Mouse (Mus musculus) hindbrain, embryonic 13.5 days (tissue): ENCODE data around the gene Plekhg6. TPM values are rescaled to one million over a fixed set of nuclear protein-coding genes. Genes with fewer than 3 reads are reported as not detected.

Source experiments
- ATAC-seq: fragments of 200-750 bp; cut with Nextera tagmentation; 2 replicates; pipeline ENCODE4 v1.8.0; 2017; ENCODE audit warnings: moderate TSS enrichment; ENCODE audit not compliant: low FRiP score
- H3K27ac ChIP-seq: fragments of 300-500 bp; sonication (generic); 2 replicates; pipeline ENCODE4 v1.5.1; 2015; ENCODE audit warnings: inconsistent platforms, mild to moderate bottlenecking, moderate library complexity
- H3K27me3 ChIP-seq: fragments of 300-500 bp; sonication (generic); 2 replicates; pipeline ENCODE4 v1.6.1; 2015; ENCODE audit warnings: mild to moderate bottlenecking, inconsistent platforms
- H3K36me3 ChIP-seq: fragments of 300-500 bp; sonication (generic); 2 replicates; pipeline ENCODE4 v1.6.1; 2015; ENCODE audit warnings: mild to moderate bottlenecking, inconsistent platforms
- H3K4me1 ChIP-seq: fragments of 300-500 bp; sonication (generic); replicated peaks from 2 replicates; pipeline ENCODE4 v1.6.1; 2015; ENCODE audit warnings: inconsistent platforms
- H3K4me2 ChIP-seq: fragments of 300-500 bp; sonication (generic); 2 replicates; pipeline ENCODE4 v1.6.1; 2015; ENCODE audit warnings: inconsistent platforms, mild to moderate bottlenecking, moderate library complexity
- H3K4me3 ChIP-seq: fragments of 300-500 bp; sonication (generic); 2 replicates; pipeline ENCODE4 v1.5.1; 2015; ENCODE audit warnings: mild to moderate bottlenecking, inconsistent platforms
- H3K9ac ChIP-seq: fragments of 300-500 bp; sonication (generic); 2 replicates; pipeline ENCODE4 v1.6.1; 2015; ENCODE audit warnings: mild to moderate bottlenecking, inconsistent platforms
- H3K9me3 ChIP-seq: fragments of 300-500 bp; sonication (generic); 2 replicates; pipeline ENCODE4 v1.6.1; 2016; ENCODE audit warnings: inconsistent platforms
- WGBS: fragments of 180-500 bp; shearing (Covaris S2); methylation state at CpG from one replicate; pipeline ENCODE4 v1.1.7; 2015; 5-methylcytosine and 5-hydroxymethylcytosine counted together
- polyA plus RNA-seq: library from polyadenylated mRNA; unstranded; fragments of >200 nt; fragmentation: Nextera tagmentation; extraction: Ambion mirVana; gene quantifications from 2 replicates; pipeline ENCODE4 v1.2.1, GENCODE M21; 2015

The Plekhg6 gene
- polyA plus RNA-seq, 1 experiment from 2014 or later = 0.12 TPM

- Histone ChIP-seq H3K9me3 (no peaks in the 10 kb centered on the region), H3K9ac (no peak overlapping the region), H3K36me3 (no peaks in the 10 kb centered on the region), H3K4me1 (no peaks in the 10 kb centered on the region), H3K4me3 (no peak overlapping the region), H3K27ac (no peak overlapping the region), H3K27me3 (0 out of 2 replicates have a peak, but pooled peaks cover 7% of the 10 kb centered on the region), H3K4me2 (no peak overlapping the region)
- no peak for ATAC-seq
- 74% methylated on average over 9 of the region's 9 CpGs for WGBS
These were observed 32.7 kb upstream of the Plekhg6 start for GRCm38 (mm10) chr6:125413326-125413725.

- H3K4me3 ChIP-seq = no peak overlapping the region
- H3K4me1 ChIP-seq = no peaks in the 10 kb centered on the region
- no peaks in the 10 kb centered on the region for H3K9me3 ChIP-seq
- no peak overlapping the region for H3K4me2 ChIP-seq
- H3K36me3 ChIP-seq = no peaks in the 10 kb centered on the region
- no peak for ATAC-seq
- no peak overlapping the region for H3K9ac ChIP-seq
- H3K27me3 ChIP-seq = no peaks in the 10 kb centered on the region
- H3K27ac ChIP-seq = no peak overlapping the region
- WGBS = 96% methylated on average over 6 of the region's 6 CpGs
These were observed 31.1 kb upstream of the Plekhg6 start for GRCm38 (mm10) chr6:125411661-125412060.

GRCm38 (mm10) chr6:125410995-125411547 lies 30.5 kb upstream of the Plekhg6 start:
- Histone ChIP-seq H3K4me1 (no peaks in the 10 kb centered on the region), H3K9me3 (no peaks in the 10 kb centered on the region), H3K27ac (no peak overlapping the region), H3K4me2 (no peak overlapping the region), H3K27me3 (no peaks in the 10 kb centered on the region), H3K9ac (no peak overlapping the region), H3K36me3 (no peaks in the 10 kb centered on the region), H3K4me3 (no peak overlapping the region)
- 71% methylated on average over 8 of the region's 8 CpGs for WGBS
- no peak for ATAC-seq

GRCm38 (mm10) chr6:125410551-125410950 lies 30.0 kb upstream of the Plekhg6 start:
- Histone ChIP-seq H3K36me3 (no peaks in the 10 kb centered on the region), H3K9me3 (no peaks in the 10 kb centered on the region), H3K27me3 (no peaks in the 10 kb centered on the region), H3K4me1 (no peaks in the 10 kb centered on the region), H3K27ac (no peak overlapping the region), H3K9ac (no peak overlapping the region), H3K4me2 (no peak overlapping the region), H3K4me3 (no peak overlapping the region)
- no peak for ATAC-seq
- WGBS = 68% methylated on average over 11 of the region's 11 CpGs

- no peak for ATAC-seq
- Histone ChIP-seq H3K4me3 (no peak overlapping the region), H3K27me3 (no peaks in the 10 kb centered on the region), H3K9me3 (no peaks in the 10 kb centered on the region), H3K4me2 (no peak overlapping the region), H3K36me3 (no peaks in the 10 kb centered on the region), H3K27ac (no peak overlapping the region), H3K4me1 (no peaks in the 10 kb centered on the region), H3K9ac (no peak overlapping the region)
- 97% methylated on average over 10 of the region's 10 CpGs for WGBS
These were observed 27.1 kb upstream of the Plekhg6 start for GRCm38 (mm10) chr6:125407657-125408056.

GRCm38 (mm10) chr6:125407224-125407623 lies 26.6 kb upstream of the Plekhg6 start:
- no peaks in the 10 kb centered on the region for H3K9me3 ChIP-seq
- WGBS = 85% methylated on average over 7 of the region's 7 CpGs
- no peak overlapping the region for H3K4me2 ChIP-seq
- H3K4me1 ChIP-seq = no peaks in the 10 kb centered on the region
- H3K9ac ChIP-seq = no peak overlapping the region
- H3K4me3 ChIP-seq = no peak overlapping the region
- no peak for ATAC-seq
- no peaks in the 10 kb centered on the region for H3K36me3 ChIP-seq
- no peaks in the 10 kb centered on the region for H3K27me3 ChIP-seq
- H3K27ac ChIP-seq = no peak overlapping the region

GRCm38 (mm10) chr6:125405461-125406382 lies 25.1 kb upstream of the Plekhg6 start:
- Histone ChIP-seq H3K27ac (no peak overlapping the region), H3K27me3 (no peaks in the 10 kb centered on the region), H3K4me1 (no peaks in the 10 kb centered on the region), H3K36me3 (no peaks in the 10 kb centered on the region), H3K9me3 (no peaks in the 10 kb centered on the region), H3K4me3 (no peak overlapping the region), H3K9ac (no peak overlapping the region), H3K4me2 (no peak overlapping the region)
- ATAC-seq = no peak
- 60% methylated on average over 14 of the region's 14 CpGs for WGBS

- Histone ChIP-seq H3K4me3 (no peak overlapping the region), H3K4me2 (no peak overlapping the region), H3K9ac (no peak overlapping the region), H3K27me3 (no peaks in the 10 kb centered on the region), H3K9me3 (no peaks in the 10 kb centered on the region), H3K4me1 (peaks cover 5% of the 10 kb centered on the region; the same call in 1 of the 2 replicates), H3K27ac (no peak overlapping the region), H3K36me3 (no peaks in the 10 kb centered on the region)
- ATAC-seq = no peak
- WGBS = 92% methylated on average over 5 of the region's 5 CpGs
These were observed 9.3 kb upstream of the Plekhg6 start for GRCm38 (mm10) chr6:125389853-125390252.

- Histone ChIP-seq H3K9ac (no peak overlapping the region), H3K27me3 (peaks cover 21% of the 10 kb centered on the region), H3K4me1 (peaks cover 6% of the 10 kb centered on the region; the same call in 1 of the 2 replicates), H3K4me3 (no peak overlapping the region), H3K27ac (no peak overlapping the region), H3K36me3 (no peaks in the 10 kb centered on the region), H3K9me3 (no peaks in the 10 kb centered on the region), H3K4me2 (no peak overlapping the region)
- ATAC-seq = no peak
- WGBS = 84% methylated on average over 6 of the region's 6 CpGs
These were observed 5.5 kb upstream of the Plekhg6 start for GRCm38 (mm10) chr6:125386080-125386479.

- H3K4me3 ChIP-seq = no peak overlapping the region
- H3K9ac ChIP-seq = no peak overlapping the region
- ATAC-seq = no peak
- H3K4me1 ChIP-seq = peaks cover 12% of the 10 kb centered on the region
- no peak overlapping the region for H3K4me2 ChIP-seq
- H3K36me3 ChIP-seq = no peaks in the 10 kb centered on the region
- WGBS = 62% methylated on average over 11 of the region's 11 CpGs
- no peaks in the 10 kb centered on the region for H3K9me3 ChIP-seq
- peaks cover 29% of the 10 kb centered on the region for H3K27me3 ChIP-seq
- no peak overlapping the region for H3K27ac ChIP-seq
These were observed 4.7 kb upstream of the Plekhg6 start for GRCm38 (mm10) chr6:125385066-125385974.

- ATAC-seq = no peak
- Histone ChIP-seq H3K36me3 (no peaks in the 10 kb centered on the region), H3K27ac (no peak overlapping the region), H3K4me1 (peaks cover 38% of the 10 kb centered on the region), H3K9ac (no peak overlapping the region), H3K4me2 (no peak overlapping the region), H3K4me3 (no peak overlapping the region), H3K27me3 (peaks cover 62% of the 10 kb centered on the region), H3K9me3 (no peaks in the 10 kb centered on the region)
- WGBS = 75% methylated on average over 2 of the region's 2 CpGs
These were observed 1.4 kb upstream of the Plekhg6 start for GRCm38 (mm10) chr6:125382024-125382423.

GRCm38 (mm10) chr6:125379781-125380180 lies 812 bp downstream of the Plekhg6 start:
- Histone ChIP-seq H3K4me2 (peak overlapping the region; percentile 65), H3K36me3 (no peaks in the 10 kb centered on the region), H3K27ac (no peak overlapping the region), H3K4me1 (peaks cover 37% of the 10 kb centered on the region), H3K4me3 (peak overlapping the region; percentile 39), H3K27me3 (peaks cover 72% of the 10 kb centered on the region), H3K9ac (peak overlapping the region; percentile 60; the same call in 1 of the 2 replicates), H3K9me3 (no peaks in the 10 kb centered on the region)
- WGBS = 4% methylated on average over 9 of the region's 9 CpGs
- no peak for ATAC-seq
